Mouse (Mus musculus): ENCODE measurements around the gene Rorb. TPM values are rescaled to one million over a fixed set of nuclear protein-coding genes. Genes with fewer than 3 reads are reported as not detected.

Rorb gene
- total and polyA plus RNA-seq, 2 experiments from 2014 or later, result 14.0 to 17.7 TPM

- no peaks in the 10 kb centered on the region for H3K27me3 ChIP-seq (ENCODE audit: insufficient read depth, low read length)
- H3K36me3 ChIP-seq (ENCODE audit: insufficient read depth, low read length), result no peaks in the 10 kb centered on the region
- no peak overlapping the region for H3K4me3 ChIP-seq (ENCODE audit: low read depth, low read length)
- no peak for ATAC-seq (ENCODE audit: low FRiP score)
- H3K4me1 ChIP-seq (ENCODE audit: insufficient read depth, low read length), result no peaks in the 10 kb centered on the region
- no peak overlapping the region for H3K27ac ChIP-seq (ENCODE audit: low read depth, low read length)
- 37% methylated on average over 2 of the region's 2 CpGs for WGBS
- peak; percentile 78 for TF ChIP-seq CTCF (IDR thresholded peaks at IDR 0.05)
- H3K9ac ChIP-seq (replicated peaks; ENCODE audit: low read length, poor library complexity, severe bottlenecking), result no peak overlapping the region
- no peaks in the 10 kb centered on the region for H3K9me3 ChIP-seq (ENCODE audit: low read length)
- no peak overlapping the region for H3K4me2 ChIP-seq (ENCODE audit: low read depth, low read length, poor library complexity, severe bottlenecking)
- peak; percentile 44 for DNase-seq (ENCODE audit: low spot score)
These were observed 67.9 kb downstream of the Rorb start for GRCm38 (mm10) chr19:19043138-19043537.

- 75% methylated on average over 2 of the region's 2 CpGs for WGBS
- no peak overlapping the region for H3K27ac ChIP-seq (ENCODE audit: low read depth, low read length)
These were observed 70.2 kb downstream of the Rorb start for GRCm38 (mm10) chr19:19040800-19041199.

GRCm38 (mm10) chr19:19034482-19035315 lies 76.3 kb downstream of the Rorb start:
- H3K4me3 ChIP-seq (ENCODE audit: low read depth, low read length), result no peak overlapping the region
- H3K4me2 ChIP-seq (ENCODE audit: low read depth, low read length, poor library complexity, severe bottlenecking), result no peak overlapping the region
- no peak overlapping the region for H3K27ac ChIP-seq (ENCODE audit: low read depth, low read length)
- no peaks in the 10 kb centered on the region for H3K36me3 ChIP-seq (ENCODE audit: insufficient read depth, low read length)
- ATAC-seq (ENCODE audit: low FRiP score), result no peak
- no peaks in the 10 kb centered on the region for H3K27me3 ChIP-seq (ENCODE audit: insufficient read depth, low read length)
- no peak for TF ChIP-seq CTCF (IDR thresholded peaks at IDR 0.05)
- no peaks in the 10 kb centered on the region for H3K4me1 ChIP-seq (ENCODE audit: insufficient read depth, low read length)
- H3K9ac ChIP-seq (replicated peaks; ENCODE audit: low read length, poor library complexity, severe bottlenecking), result no peak overlapping the region
- WGBS, result 90% methylated on average over 5 of the region's 5 CpGs
- H3K9me3 ChIP-seq (ENCODE audit: low read length), result no peaks in the 10 kb centered on the region
- DNase-seq (ENCODE audit: low spot score), result no peak

More at GRCm38 (mm10) chr19:19040800-19041199, 70.2 kb downstream of the Rorb start:
- no peak for DNase-seq (ENCODE audit: low spot score)
- no peak overlapping the region for H3K4me2 ChIP-seq (ENCODE audit: low read depth, low read length, poor library complexity, severe bottlenecking)
- no peaks in the 10 kb centered on the region for H3K4me1 ChIP-seq (ENCODE audit: insufficient read depth, low read length)
- TF ChIP-seq CTCF (IDR thresholded peaks at IDR 0.05), result no peak
- no peaks in the 10 kb centered on the region for H3K27me3 ChIP-seq (ENCODE audit: insufficient read depth, low read length)
- H3K9me3 ChIP-seq (ENCODE audit: low read length), result no peaks in the 10 kb centered on the region
- no peaks in the 10 kb centered on the region for H3K36me3 ChIP-seq (ENCODE audit: insufficient read depth, low read length)
- ATAC-seq (ENCODE audit: low FRiP score), result no peak
- no peak overlapping the region for H3K9ac ChIP-seq (replicated peaks; ENCODE audit: low read length, poor library complexity, severe bottlenecking)
- H3K4me3 ChIP-seq (ENCODE audit: low read depth, low read length), result no peak overlapping the region

GRCm38 (mm10) chr19:19033974-19034373 lies 77.0 kb downstream of the Rorb start:
- WGBS, result 65% methylated on average over 3 of the region's 3 CpGs
- Histone ChIP-seq H3K9ac (replicated peaks; ENCODE audit: low read length, poor library complexity, severe bottlenecking) (no peak overlapping the region), H3K4me3 (ENCODE audit: low read depth, low read length) (no peak overlapping the region), H3K27ac (ENCODE audit: low read depth, low read length) (no peak overlapping the region), H3K36me3 (ENCODE audit: insufficient read depth, low read length) (no peaks in the 10 kb centered on the region), H3K4me2 (ENCODE audit: low read depth, low read length, poor library complexity, severe bottlenecking) (no peak overlapping the region), H3K27me3 (ENCODE audit: insufficient read depth, low read length) (no peaks in the 10 kb centered on the region), H3K9me3 (ENCODE audit: low read length) (no peaks in the 10 kb centered on the region), H3K4me1 (ENCODE audit: insufficient read depth, low read length) (no peaks in the 10 kb centered on the region)
- TF ChIP-seq CTCF (IDR thresholded peaks at IDR 0.05), result no peak
- DNase-seq (ENCODE audit: low spot score) (no peak), ATAC-seq (ENCODE audit: low FRiP score) (no peak)

GRCm38 (mm10) chr19:19005144-19005543 lies 105.9 kb downstream of the Rorb start:
- H3K9ac ChIP-seq (replicated peaks; ENCODE audit: low read length, poor library complexity, severe bottlenecking), result no peak overlapping the region
- H3K4me2 ChIP-seq (ENCODE audit: low read depth, low read length, poor library complexity, severe bottlenecking), result no peak overlapping the region
- DNase-seq (ENCODE audit: low spot score) (peak; percentile 20), ATAC-seq (ENCODE audit: low FRiP score) (no peak)
- H3K36me3 ChIP-seq (ENCODE audit: insufficient read depth, low read length), result no peaks in the 10 kb centered on the region
- no peak overlapping the region for H3K27ac ChIP-seq (ENCODE audit: low read depth, low read length)
- 39% methylated on average over 6 of the region's 6 CpGs for WGBS
- no peak for TF ChIP-seq CTCF (IDR thresholded peaks at IDR 0.05)
- no peaks in the 10 kb centered on the region for H3K4me1 ChIP-seq (ENCODE audit: insufficient read depth, low read length)
- no peaks in the 10 kb centered on the region for H3K9me3 ChIP-seq (ENCODE audit: low read length)
- no peak overlapping the region for H3K4me3 ChIP-seq (ENCODE audit: low read depth, low read length)
- no peaks in the 10 kb centered on the region for H3K27me3 ChIP-seq (ENCODE audit: insufficient read depth, low read length)

GRCm38 (mm10) chr19:19004023-19004656 lies 106.9 kb downstream of the Rorb start:
- Histone ChIP-seq H3K4me2 (ENCODE audit: low read depth, low read length, poor library complexity, severe bottlenecking) (no peak overlapping the region), H3K27me3 (ENCODE audit: insufficient read depth, low read length) (no peaks in the 10 kb centered on the region), H3K9ac (replicated peaks; ENCODE audit: low read length, poor library complexity, severe bottlenecking) (no peak overlapping the region), H3K36me3 (ENCODE audit: insufficient read depth, low read length) (no peaks in the 10 kb centered on the region), H3K27ac (ENCODE audit: low read depth, low read length) (no peak overlapping the region), H3K9me3 (ENCODE audit: low read length) (no peaks in the 10 kb centered on the region), H3K4me3 (ENCODE audit: low read depth, low read length) (no peak overlapping the region), H3K4me1 (ENCODE audit: insufficient read depth, low read length) (no peaks in the 10 kb centered on the region)
- WGBS, result 44% methylated on average over 9 of the region's 11 CpGs
- DNase-seq (ENCODE audit: low spot score) (no peak), ATAC-seq (ENCODE audit: low FRiP score) (no peak)
- no peak for TF ChIP-seq CTCF (IDR thresholded peaks at IDR 0.05)
